Mouse (Mus musculus) neural tube, embryonic 13.5 days (tissue): ENCODE measurements around the gene Ostn. TPM values are rescaled to one million over a fixed set of nuclear protein-coding genes. Genes with fewer than 3 reads are reported as not detected.

Experiments used
- ATAC-seq: fragments of 200-750 bp; cut with Nextera tagmentation; 2 replicates; pipeline ENCODE4 v1.8.0; 2017; ENCODE audit warnings: low read depth, mild to moderate bottlenecking, moderate TSS enrichment, moderate library complexity
- H3K27ac ChIP-seq: fragments of 300-500 bp; sonication (generic); replicated peaks from 2 replicates; pipeline ENCODE4 v1.5.1; 2015; ENCODE audit warnings: moderate library complexity, mild to moderate bottlenecking, inconsistent platforms
- H3K27me3 ChIP-seq: fragments of 300-500 bp; sonication (generic); 2 replicates; pipeline ENCODE4 v1.6.1; 2015; ENCODE audit warnings: mild to moderate bottlenecking, inconsistent platforms
- H3K36me3 ChIP-seq: fragments of 300-500 bp; sonication (generic); 2 replicates; pipeline ENCODE4 v1.6.1; 2015; ENCODE audit warnings: mild to moderate bottlenecking, inconsistent platforms
- H3K4me1 ChIP-seq: fragments of 300-500 bp; sonication (generic); replicated peaks from 2 replicates; pipeline ENCODE4 v1.6.1; 2015; ENCODE audit warnings: inconsistent platforms
- H3K4me2 ChIP-seq: fragments of 300-500 bp; sonication (generic); 2 replicates; pipeline ENCODE4 v1.6.1; 2015; ENCODE audit warnings: inconsistent platforms, mild to moderate bottlenecking, moderate library complexity
- H3K4me3 ChIP-seq: fragments of 300-500 bp; sonication (generic); 2 replicates; pipeline ENCODE4 v1.5.1; 2015; ENCODE audit warnings: mild to moderate bottlenecking, inconsistent platforms
- H3K9ac ChIP-seq: fragments of 300-500 bp; sonication (generic); 2 replicates; pipeline ENCODE4 v1.6.1; 2015; ENCODE audit warnings: moderate library complexity, mild to moderate bottlenecking, inconsistent platforms
- H3K9me3 ChIP-seq: fragments of 300-500 bp; sonication (generic); 2 replicates; pipeline ENCODE4 v1.6.1; 2016; ENCODE audit warnings: inconsistent platforms
- WGBS: fragments of 180-500 bp; shearing (Covaris S2); methylation state at CpG from one replicate; pipeline ENCODE4 v1.1.7; 2015; 5-methylcytosine and 5-hydroxymethylcytosine counted together
- polyA plus RNA-seq: library from polyadenylated mRNA; unstranded; fragments of >200 nt; fragmentation: Nextera tagmentation; extraction: Ambion mirVana; gene quantifications from 2 replicates; pipeline ENCODE4 v1.2.1, GENCODE M21; 2015

Gene Ostn
- polyA plus RNA-seq, 1 experiment from 2014 or later = not detected

- Histone ChIP-seq H3K4me1 (peaks cover 41% of the 10 kb centered on the region), H3K9ac (peak within 1 kb of the TSS; percentile 98), H3K4me2 (peak within 1 kb of the TSS; percentile 69), H3K36me3 (no peaks in the 10 kb centered on the region), H3K27me3 (no peaks in the 10 kb centered on the region), H3K4me3 (peak within 1 kb of the TSS; percentile 71), H3K9me3 (no peaks in the 10 kb centered on the region), H3K27ac (peak within 1 kb of the TSS; percentile 98)
- peak; percentile 97 for ATAC-seq
- under 1% methylated on average over 67 of the region's 69 CpGs for WGBS
Measured at GRCm38 (mm10) chr16:27388761-27389451, 81.6 kb downstream of the Ostn start, which contains the start of gene Ccdc50. Ccdc50 (plus strand) TSS chr16:27388869.

DNA sequence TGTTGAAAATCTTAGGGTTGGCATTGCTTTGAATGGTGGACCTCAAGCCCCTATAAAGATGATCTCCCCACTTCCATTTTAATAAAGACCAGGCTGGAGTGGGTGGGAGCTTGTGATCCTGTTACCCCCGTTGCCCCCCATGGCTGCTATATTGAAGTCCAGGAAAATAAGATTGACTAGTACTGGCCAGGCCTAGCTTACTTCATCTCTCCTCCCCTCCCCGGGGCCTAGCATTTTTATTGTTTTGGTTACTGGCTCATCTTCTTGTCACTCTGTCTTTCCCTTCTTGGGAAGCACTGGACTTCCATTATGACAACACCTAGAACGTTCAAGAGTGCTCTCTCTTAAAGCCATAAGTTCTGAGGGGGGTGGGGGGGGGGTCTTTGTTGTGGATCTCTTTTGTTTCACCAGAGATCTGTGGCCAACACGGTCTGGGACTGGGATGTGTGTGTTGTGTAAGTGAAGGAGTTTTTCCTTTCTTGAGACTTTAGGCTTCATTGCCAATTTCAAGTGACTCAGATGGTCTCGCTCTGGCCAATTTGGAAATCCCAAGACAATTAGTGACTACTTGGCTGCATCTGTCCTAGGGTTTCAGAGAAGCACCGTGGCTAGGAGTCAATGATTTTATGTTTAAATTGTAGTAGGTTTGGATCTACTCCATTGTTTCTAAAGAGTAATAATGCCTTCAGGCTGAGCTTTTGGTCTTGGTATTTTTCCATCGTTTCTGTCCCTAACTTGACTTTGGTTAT lies 82.4 kb downstream of the Ostn start:
- 20% methylated on average over 7 of the region's 7 CpGs for WGBS
- H3K4me3 ChIP-seq = peak overlapping the region; percentile 71
- peak overlapping the region; percentile 69 for H3K4me2 ChIP-seq
- peaks cover 41% of the 10 kb centered on the region for H3K4me1 ChIP-seq
- H3K27me3 ChIP-seq = no peaks in the 10 kb centered on the region
- peak overlapping the region; percentile 98 for H3K27ac ChIP-seq
- ATAC-seq = peak; percentile 49
- no peaks in the 10 kb centered on the region for H3K9me3 ChIP-seq
- peak overlapping the region; percentile 98 for H3K9ac ChIP-seq
- H3K36me3 ChIP-seq = no peaks in the 10 kb centered on the region

DNA sequence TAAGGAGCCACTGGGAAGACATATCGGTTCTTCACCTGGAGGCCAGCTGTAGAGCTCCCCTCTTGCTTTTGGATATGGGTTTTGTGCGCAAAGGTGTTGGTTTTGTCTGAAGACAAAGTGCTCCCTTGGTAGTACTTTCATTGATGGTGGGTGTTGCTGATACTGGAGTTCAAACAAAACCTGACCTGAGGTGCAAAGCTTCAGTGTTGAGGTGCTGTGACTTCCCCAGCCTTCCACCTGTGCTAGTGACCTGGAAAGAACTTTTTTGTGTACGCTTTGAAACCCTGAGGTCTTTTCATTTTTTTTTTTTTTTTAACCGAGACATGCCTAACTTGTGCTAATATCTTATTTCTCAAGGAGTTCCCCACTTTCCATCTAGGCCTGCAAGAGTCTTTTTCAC lies 83.0 kb downstream of the Ostn start:
- peak overlapping the region; percentile 98 for H3K9ac ChIP-seq
- WGBS = 83% methylated on average over 4 of the region's 4 CpGs

DNA sequence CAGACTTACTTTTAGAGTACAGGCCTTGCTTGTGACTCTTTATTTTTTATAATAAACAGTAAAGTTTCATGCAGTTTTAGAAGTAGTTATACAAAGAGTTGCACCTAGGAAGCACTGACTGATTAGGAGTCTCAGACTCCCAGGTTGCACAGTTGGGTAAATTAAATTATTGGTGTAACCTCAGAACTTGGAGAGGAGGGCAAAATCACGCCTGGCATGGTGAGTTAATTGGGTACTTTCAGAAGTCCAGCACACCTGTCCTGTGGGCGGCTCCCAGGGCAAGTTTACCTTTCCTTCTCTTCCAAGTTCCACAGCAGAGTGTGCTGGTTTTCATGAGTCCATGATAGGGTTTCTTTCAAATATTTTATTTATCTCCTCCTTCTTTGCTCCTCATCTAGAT lies 84.6 kb downstream of the Ostn start:
- ATAC-seq = no peak
- Histone ChIP-seq H3K27me3 (no peaks in the 10 kb centered on the region), H3K4me2 (peak overlapping the region; percentile 7; the same call in 1 of the 2 replicates), H3K4me1 (peaks cover 41% of the 10 kb centered on the region), H3K9me3 (0 out of 2 replicates have a peak, but pooled peaks cover 3% of the 10 kb centered on the region), H3K27ac (no peak overlapping the region), H3K4me3 (no peak overlapping the region), H3K36me3 (no peaks in the 10 kb centered on the region), H3K9ac (no peak overlapping the region)
- 85% methylated on average over 2 of the region's 2 CpGs for WGBS

More for the DNA sequence above, 83.0 kb downstream of the Ostn start:
- Histone ChIP-seq H3K4me2 (peak overlapping the region; percentile 69), H3K4me3 (peak overlapping the region; percentile 71), H3K27me3 (no peaks in the 10 kb centered on the region), H3K36me3 (no peaks in the 10 kb centered on the region), H3K27ac (peak overlapping the region; percentile 98; the same call in 1 of the 2 replicates), H3K4me1 (peaks cover 41% of the 10 kb centered on the region), H3K9me3 (no peaks in the 10 kb centered on the region)
- ATAC-seq = no peak

- 0 out of 2 replicates have a peak, but pooled peaks cover 3% of the 10 kb centered on the region for H3K9me3 ChIP-seq
- H3K4me3 ChIP-seq = no peak overlapping the region
- WGBS = 90% methylated on average over 4 of the region's 4 CpGs
- no peak overlapping the region for H3K4me2 ChIP-seq
- H3K9ac ChIP-seq = no peak overlapping the region
- no peaks in the 10 kb centered on the region for H3K27me3 ChIP-seq
- peaks cover 28% of the 10 kb centered on the region for H3K4me1 ChIP-seq
- no peak overlapping the region for H3K27ac ChIP-seq
- ATAC-seq = no peak
- no peaks in the 10 kb centered on the region for H3K36me3 ChIP-seq
Measured at GRCm38 (mm10) chr16:27395251-27396037, 88.2 kb downstream of the Ostn start.

- Histone ChIP-seq H3K27me3 (no peaks in the 10 kb centered on the region), H3K36me3 (no peaks in the 10 kb centered on the region), H3K4me2 (no peak overlapping the region), H3K4me3 (no peak overlapping the region), H3K27ac (no peak overlapping the region), H3K9ac (no peak overlapping the region), H3K4me1 (peaks cover 18% of the 10 kb centered on the region), H3K9me3 (0 out of 2 replicates have a peak, but pooled peaks cover 3% of the 10 kb centered on the region)
- no peak for ATAC-seq
- WGBS = 97% methylated on average over 1 of the region's 1 CpGs
Measured at GRCm38 (mm10) chr16:27396951-27397350, 89.7 kb downstream of the Ostn start.

- Histone ChIP-seq H3K27ac (no peak overlapping the region), H3K9ac (no peak overlapping the region), H3K4me2 (no peak overlapping the region), H3K4me3 (no peak overlapping the region), H3K36me3 (no peaks in the 10 kb centered on the region), H3K9me3 (0 out of 2 replicates have a peak, but pooled peaks cover 3% of the 10 kb centered on the region), H3K4me1 (peaks cover 7% of the 10 kb centered on the region), H3K27me3 (no peaks in the 10 kb centered on the region)
- no peak for ATAC-seq
- WGBS = 96% methylated on average over 3 of the region's 3 CpGs
Measured at GRCm38 (mm10) chr16:27399026-27399718, 91.9 kb downstream of the Ostn start.

DNA sequence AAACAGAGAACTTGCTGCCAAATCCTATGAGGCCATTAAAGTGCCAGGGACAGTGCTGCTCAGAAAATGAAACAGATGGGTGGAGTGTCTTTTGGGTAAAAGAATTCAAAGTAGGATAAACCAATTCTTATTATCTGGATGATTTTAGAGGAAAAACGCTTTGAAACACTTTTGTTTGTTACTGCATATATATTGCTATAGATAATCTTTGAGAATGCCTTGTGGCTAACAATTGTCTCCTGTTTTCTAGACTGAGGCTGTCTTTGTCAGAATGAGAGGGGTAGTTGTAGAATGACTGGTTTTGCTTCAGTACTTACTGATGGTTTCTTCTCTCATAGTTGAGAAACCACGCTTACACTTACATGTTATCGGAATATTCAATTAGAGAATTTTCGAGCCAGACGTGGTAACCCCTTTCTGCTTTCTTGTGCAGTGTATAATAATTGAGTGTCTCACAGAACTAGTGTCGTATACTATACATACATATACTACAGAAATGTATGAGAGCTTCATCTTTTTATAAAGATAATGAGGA lies 92.5 kb downstream of the Ostn start:
- no peaks in the 10 kb centered on the region for H3K36me3 ChIP-seq
- H3K27me3 ChIP-seq = no peaks in the 10 kb centered on the region
- ATAC-seq = no peak
- H3K4me2 ChIP-seq = no peak overlapping the region
- WGBS = 84% methylated on average over 6 of the region's 6 CpGs
- H3K27ac ChIP-seq = no peak overlapping the region
- H3K9me3 ChIP-seq = 0 out of 2 replicates have a peak, but pooled peaks cover 3% of the 10 kb centered on the region
- peaks cover 7% of the 10 kb centered on the region for H3K4me1 ChIP-seq
- H3K4me3 ChIP-seq = no peak overlapping the region
- no peak overlapping the region for H3K9ac ChIP-seq

Other genes with a start within 250 kb of the Ostn start
- gene Uts2b, start 62.8 kb downstream of the Ostn start, polyA plus RNA-seq = 30.9 and 33.5 TPM in 2 replicates
- 43.7 and 47.5 TPM in 2 replicates for gene Ccdc50, start 81.4 kb downstream of the Ostn start, polyA plus RNA-seq